Mouse (Mus musculus): ENCODE data around the gene Plk5. TPM values are rescaled to one million over a fixed set of nuclear protein-coding genes. Genes with fewer than 3 reads are reported as not detected.

Gene Plk5
- polyA plus RNA-seq, 2 experiments, result 0.48 to 1.9 TPM

GRCm38 (mm10) chr10:80389185-80389708 lies 33.0 kb downstream of the Plk5 start:
- no peak for DNase-seq (ENCODE audit: low spot score)
- H3K4me1 ChIP-seq (ENCODE audit: control insufficient read depth, insufficient read depth, low read length), result peaks cover 22% of the 10 kb centered on the region
- no peak overlapping the region for H3K4me2 ChIP-seq (replicated peaks; ENCODE audit: low read depth, low read length, severe bottlenecking)
- H3K4me3 ChIP-seq (replicated peaks; ENCODE audit: low read length), result no peak overlapping the region
- H3K27ac ChIP-seq (replicated peaks; ENCODE audit: low read depth, low read length), result no peak overlapping the region
- H3K9me3 ChIP-seq (ENCODE audit: control insufficient read depth, low read length), result no peaks in the 10 kb centered on the region
- TF ChIP-seq POLR2A (IDR thresholded peaks at IDR 0.05; ENCODE audit: borderline replicate concordance, extremely low read depth, insufficient read depth, insufficient read length), result no peak
- H3K27me3 ChIP-seq (ENCODE audit: control insufficient read depth, insufficient read depth, low read length), result no peaks in the 10 kb centered on the region
- WGBS, result 64% methylated on average over 4 of the region's 4 CpGs
- no peak overlapping the region for H3K9ac ChIP-seq (ENCODE audit: low read depth, low read length, severe bottlenecking)
- no peak for ATAC-seq (ENCODE audit: low FRiP score, low read depth)
- H3K36me3 ChIP-seq (ENCODE audit: control insufficient read depth, insufficient read depth, low read length), result peaks cover 44% of the 10 kb centered on the region

- DNase-seq (ENCODE audit: low spot score) (no peak), ATAC-seq (ENCODE audit: low FRiP score, low read depth) (no peak)
- H3K9ac ChIP-seq (ENCODE audit: low read depth, low read length, severe bottlenecking), result no peak overlapping the region
- H3K4me1 ChIP-seq (ENCODE audit: control insufficient read depth, insufficient read depth, low read length), result peaks cover 9% of the 10 kb centered on the region
- no peak overlapping the region for H3K4me2 ChIP-seq (replicated peaks; ENCODE audit: low read depth, low read length, severe bottlenecking)
- H3K9me3 ChIP-seq (ENCODE audit: control insufficient read depth, low read length), result no peaks in the 10 kb centered on the region
- 88% methylated on average over 9 of the region's 9 CpGs for WGBS
- no peaks in the 10 kb centered on the region for H3K27me3 ChIP-seq (ENCODE audit: control insufficient read depth, insufficient read depth, low read length)
- H3K36me3 ChIP-seq (ENCODE audit: control insufficient read depth, insufficient read depth, low read length), result peaks cover 52% of the 10 kb centered on the region
- H3K4me3 ChIP-seq (replicated peaks; ENCODE audit: low read length), result no peak overlapping the region
- TF ChIP-seq POLR2A (IDR thresholded peaks at IDR 0.05; ENCODE audit: borderline replicate concordance, extremely low read depth, insufficient read depth, insufficient read length), result no peak
- H3K27ac ChIP-seq (replicated peaks; ENCODE audit: low read depth, low read length), result no peak overlapping the region
These were observed 34.4 kb downstream of the Plk5 start for GRCm38 (mm10) chr10:80390697-80391096.

- 86% methylated on average over 5 of the region's 5 CpGs for WGBS
- H3K9me3 ChIP-seq (ENCODE audit: control insufficient read depth, low read length), result no peaks in the 10 kb centered on the region
- DNase-seq (ENCODE audit: low spot score) (no peak), ATAC-seq (ENCODE audit: low FRiP score, low read depth) (no peak)
- H3K36me3 ChIP-seq (ENCODE audit: control insufficient read depth, insufficient read depth, low read length), result peaks cover 70% of the 10 kb centered on the region
- H3K4me2 ChIP-seq (replicated peaks; ENCODE audit: low read depth, low read length, severe bottlenecking), result no peak overlapping the region
- peaks cover 19% of the 10 kb centered on the region for H3K4me1 ChIP-seq (ENCODE audit: control insufficient read depth, insufficient read depth, low read length)
- no peak overlapping the region for H3K4me3 ChIP-seq (replicated peaks; ENCODE audit: low read length)
- no peak overlapping the region for H3K9ac ChIP-seq (ENCODE audit: low read depth, low read length, severe bottlenecking)
- TF ChIP-seq POLR2A (IDR thresholded peaks at IDR 0.05; ENCODE audit: borderline replicate concordance, extremely low read depth, insufficient read depth, insufficient read length), result no peak
- no peaks in the 10 kb centered on the region for H3K27me3 ChIP-seq (ENCODE audit: control insufficient read depth, insufficient read depth, low read length)
- H3K27ac ChIP-seq (replicated peaks; ENCODE audit: low read depth, low read length), result no peak overlapping the region
These were observed 36.4 kb downstream of the Plk5 start for GRCm38 (mm10) chr10:80392687-80393086.

- Histone ChIP-seq H3K4me3 (replicated peaks; ENCODE audit: low read length) (no peak overlapping the region), H3K4me1 (ENCODE audit: control insufficient read depth, insufficient read depth, low read length) (peaks cover 15% of the 10 kb centered on the region), H3K9me3 (ENCODE audit: control insufficient read depth, low read length) (no peaks in the 10 kb centered on the region), H3K4me2 (replicated peaks; ENCODE audit: low read depth, low read length, severe bottlenecking) (no peak overlapping the region), H3K36me3 (ENCODE audit: control insufficient read depth, insufficient read depth, low read length) (peaks cover 70% of the 10 kb centered on the region), H3K27me3 (ENCODE audit: control insufficient read depth, insufficient read depth, low read length) (no peaks in the 10 kb centered on the region), H3K9ac (ENCODE audit: low read depth, low read length, severe bottlenecking) (no peak overlapping the region), H3K27ac (replicated peaks; ENCODE audit: low read depth, low read length) (no peak overlapping the region)
- TF ChIP-seq POLR2A (IDR thresholded peaks at IDR 0.05; ENCODE audit: borderline replicate concordance, extremely low read depth, insufficient read depth, insufficient read length), result no peak
- DNase-seq (ENCODE audit: low spot score) (no peak), ATAC-seq (ENCODE audit: low FRiP score, low read depth) (no peak)
- WGBS, result 95% methylated on average over 35 of the region's 35 CpGs
These were observed 38.9 kb downstream of the Plk5 start for GRCm38 (mm10) chr10:80395025-80395627.

- ATAC-seq (ENCODE audit: low FRiP score, low read depth) (no peak), DNase-seq (ENCODE audit: low spot score) (no peak)
- Histone ChIP-seq H3K36me3 (ENCODE audit: control insufficient read depth, insufficient read depth, low read length) (peaks cover 66% of the 10 kb centered on the region), H3K9me3 (ENCODE audit: control insufficient read depth, low read length) (no peaks in the 10 kb centered on the region), H3K27me3 (ENCODE audit: control insufficient read depth, insufficient read depth, low read length) (no peaks in the 10 kb centered on the region), H3K27ac (replicated peaks; ENCODE audit: low read depth, low read length) (no peak overlapping the region), H3K4me1 (ENCODE audit: control insufficient read depth, insufficient read depth, low read length) (peaks cover 19% of the 10 kb centered on the region), H3K9ac (ENCODE audit: low read depth, low read length, severe bottlenecking) (0 out of 2 replicates have a peak overlapping the region, but pooled peaks have one; percentile 93), H3K4me3 (replicated peaks; ENCODE audit: low read length) (peak overlapping the region; percentile 83; the same call in 1 of the 2 replicates), H3K4me2 (replicated peaks; ENCODE audit: low read depth, low read length, severe bottlenecking) (peak overlapping the region; percentile 77)
- WGBS, result 87% methylated on average over 11 of the region's 11 CpGs
- no peak for TF ChIP-seq POLR2A (IDR thresholded peaks at IDR 0.05; ENCODE audit: borderline replicate concordance, extremely low read depth, insufficient read depth, insufficient read length)
These were observed 40.7 kb downstream of the Plk5 start for GRCm38 (mm10) chr10:80396822-80397523.
